Mouse (Mus musculus): ENCODE measurements around the gene Ccl24. TPM values are rescaled to one million over a fixed set of nuclear protein-coding genes. Genes with fewer than 3 reads are reported as not detected.

Ccl24 gene
- total RNA-seq, 2 experiments from 2014 or later, result 1.7 to 3.2 TPM

DNA sequence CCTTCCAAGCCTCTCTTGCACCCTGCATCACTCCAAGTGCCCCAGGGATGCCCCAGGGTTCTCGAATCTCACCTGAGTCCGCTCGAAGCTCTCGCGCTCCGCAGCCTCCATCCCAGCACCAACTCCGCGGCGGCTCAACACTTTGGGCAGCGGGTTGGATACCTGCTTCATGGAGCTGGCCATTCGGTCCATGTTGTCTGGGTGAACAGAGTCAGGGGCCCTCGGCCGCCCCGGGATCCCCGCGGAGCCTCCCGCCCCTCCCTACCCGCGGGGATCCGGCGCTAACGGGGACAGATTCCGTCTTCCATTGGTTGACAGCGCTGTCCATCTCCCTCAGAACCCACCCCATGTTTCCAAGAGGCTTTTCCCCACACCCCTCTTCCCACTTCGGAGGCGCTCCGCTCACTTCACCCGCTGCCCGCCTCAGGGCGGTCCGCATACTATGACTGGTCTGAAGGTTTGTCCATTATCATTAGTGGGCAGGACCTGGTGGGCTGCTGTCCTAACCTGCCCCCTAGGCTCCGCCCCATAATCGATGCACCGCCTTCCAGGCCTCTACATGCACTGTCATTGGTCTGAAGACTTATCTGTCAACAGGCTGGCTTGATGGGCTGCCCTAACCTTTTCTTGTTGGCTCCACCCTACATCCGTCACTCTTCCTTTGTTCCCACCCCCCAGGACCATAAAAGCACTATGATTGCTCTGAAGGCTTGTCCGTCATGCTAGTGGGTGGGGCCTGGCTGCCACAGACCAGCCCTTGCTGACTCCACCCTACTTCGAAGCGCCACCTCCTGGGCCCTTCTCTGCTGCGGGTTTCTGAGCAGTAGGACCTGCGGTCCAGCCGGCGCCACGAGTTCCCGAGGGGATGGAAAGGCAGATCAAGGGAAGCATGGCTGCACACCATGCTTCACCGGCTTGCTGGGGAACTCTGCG is 27.7 kb downstream of the Ccl24 start, which contains the start of gene Hip1:
TSS of gene Hip1 (minus strand) at position 256 of the 933 bp plus-strand sequence.
- DNase-seq, result peak; percentile 95

DNA sequence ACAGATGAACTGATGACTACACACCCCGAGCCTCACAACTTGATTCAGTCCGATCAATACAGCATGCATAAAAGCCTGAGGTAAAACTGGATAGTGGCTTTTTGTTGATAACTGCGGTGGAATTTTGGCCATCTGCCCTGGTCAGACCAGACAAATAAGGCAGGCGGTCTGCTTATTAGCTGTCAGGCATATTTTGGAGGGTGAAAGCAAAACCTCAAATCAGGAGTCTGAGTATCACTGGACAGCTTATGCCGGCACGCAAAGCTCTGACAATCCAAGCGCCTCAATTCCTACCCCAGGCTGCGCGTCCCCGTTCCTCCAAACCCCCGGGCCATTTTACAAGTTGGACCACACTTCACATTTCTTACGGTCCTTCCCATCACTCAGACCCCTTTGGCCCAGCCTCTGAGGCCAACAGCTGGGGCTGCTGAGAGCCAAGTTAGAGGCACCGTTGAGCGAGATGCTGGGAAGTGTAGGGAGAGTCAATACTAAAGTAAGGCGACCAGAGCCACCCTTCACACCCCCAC is 28.8 kb downstream of the Ccl24 start:
- peak; percentile 41 for DNase-seq

DNA sequence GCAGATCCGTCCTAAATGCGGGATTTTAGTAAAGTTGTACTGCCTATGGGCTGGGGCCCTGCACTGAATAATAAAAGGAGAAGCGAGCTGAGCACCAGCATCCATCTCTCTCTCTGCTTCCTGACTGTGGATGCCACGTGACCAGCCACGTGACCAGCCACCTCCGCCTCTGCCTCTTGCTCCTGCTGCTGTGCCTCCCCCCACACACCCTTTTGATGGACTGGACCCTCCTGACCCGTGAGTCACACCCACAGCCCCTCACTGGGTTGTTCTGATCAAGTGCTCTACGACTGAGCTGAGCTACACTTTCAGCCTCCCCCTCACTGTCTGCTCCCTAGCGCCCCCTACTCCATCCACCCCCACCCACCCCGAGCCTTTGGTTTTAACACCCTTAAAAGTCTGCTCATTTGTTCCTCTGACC is 35.0 kb downstream of the Ccl24 start:
- DNase-seq, result no peak

DNA sequence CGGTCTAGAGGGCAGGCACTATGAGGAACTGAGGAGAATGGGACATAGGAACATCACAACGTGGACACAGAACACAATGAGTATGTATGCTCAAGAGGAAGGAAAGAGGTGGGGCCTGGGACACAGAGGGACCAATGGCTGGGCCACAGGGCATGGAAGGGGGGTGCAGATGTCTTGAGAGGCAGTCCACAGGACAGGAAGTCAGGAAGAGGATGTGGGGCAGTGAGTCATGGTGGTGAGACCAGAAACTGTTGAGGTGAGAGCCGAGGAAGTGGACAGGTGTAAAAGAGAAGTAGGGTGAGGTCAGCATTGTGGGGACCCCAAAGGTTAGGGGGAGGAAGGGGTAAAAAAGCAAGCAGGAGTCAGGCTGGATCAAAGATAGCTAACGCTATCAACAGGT is 35.5 kb downstream of the Ccl24 start:
- DNase-seq, result no peak

DNA sequence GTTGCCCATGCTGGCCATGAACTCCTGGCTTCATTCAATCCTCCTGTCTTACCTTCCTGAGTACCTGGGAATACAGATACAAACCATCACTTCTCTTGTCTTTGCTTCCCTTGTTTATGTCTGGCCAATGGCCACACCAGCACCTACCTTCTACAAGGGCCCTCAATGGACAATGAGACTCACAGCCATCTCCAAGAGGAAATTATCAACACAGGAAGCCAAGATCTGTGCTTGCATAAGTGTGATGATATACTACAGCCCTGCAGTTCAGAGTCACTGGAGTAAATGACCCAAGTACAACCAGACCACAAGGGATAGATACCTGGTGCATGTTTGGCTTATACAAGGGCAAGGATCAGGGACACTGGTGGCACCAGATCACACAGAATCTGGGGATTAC is 37.0 kb downstream of the Ccl24 start:
- DNase-seq, result no peak

DNA sequence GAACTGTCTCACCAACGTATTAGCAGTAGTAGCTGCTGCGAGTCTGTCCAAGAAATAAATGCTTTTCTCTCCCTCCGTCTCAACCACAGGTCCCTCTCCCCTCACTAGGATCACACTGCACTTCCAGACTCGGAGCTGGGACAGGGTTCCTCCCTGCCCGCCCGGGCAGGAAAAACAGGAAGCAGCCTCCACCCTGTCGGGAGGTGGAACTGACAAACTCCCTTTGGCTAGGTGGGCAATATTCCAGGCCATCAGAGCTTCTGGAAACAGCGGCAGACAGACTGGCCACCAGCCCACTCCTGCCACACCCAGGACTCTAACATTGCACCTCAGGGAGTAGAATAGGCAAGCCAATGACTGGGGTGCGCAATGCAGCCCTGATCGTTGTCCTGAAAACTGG is 39.4 kb downstream of the Ccl24 start:
- DNase-seq, result peak; percentile 41

DNA sequence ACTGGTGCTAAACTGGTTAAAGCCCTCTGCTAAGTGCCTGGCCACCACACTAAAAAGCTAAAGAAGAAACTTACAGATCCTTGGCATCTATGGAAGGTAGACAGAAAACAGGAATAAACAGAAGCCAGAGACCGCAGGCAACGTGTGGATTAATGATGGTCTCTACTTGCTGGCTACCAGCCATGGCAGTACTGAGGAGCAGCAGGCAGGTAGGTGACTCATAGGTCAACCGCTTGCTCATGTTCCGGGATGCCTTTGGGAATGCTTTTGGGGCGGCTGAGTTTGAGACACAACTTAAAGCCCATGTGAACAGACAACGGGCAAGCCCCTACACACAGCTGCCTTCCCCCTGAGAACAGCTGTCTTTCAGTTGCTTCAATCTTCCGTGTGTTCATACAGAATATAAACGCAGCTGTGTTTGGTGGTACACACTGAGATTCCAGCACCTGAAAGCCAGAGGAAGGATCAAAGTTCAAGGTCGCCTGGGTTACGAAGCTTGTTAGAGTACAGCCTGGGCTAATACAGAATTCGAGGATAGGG is 41.5 kb downstream of the Ccl24 start:
- no peak for DNase-seq

DNA sequence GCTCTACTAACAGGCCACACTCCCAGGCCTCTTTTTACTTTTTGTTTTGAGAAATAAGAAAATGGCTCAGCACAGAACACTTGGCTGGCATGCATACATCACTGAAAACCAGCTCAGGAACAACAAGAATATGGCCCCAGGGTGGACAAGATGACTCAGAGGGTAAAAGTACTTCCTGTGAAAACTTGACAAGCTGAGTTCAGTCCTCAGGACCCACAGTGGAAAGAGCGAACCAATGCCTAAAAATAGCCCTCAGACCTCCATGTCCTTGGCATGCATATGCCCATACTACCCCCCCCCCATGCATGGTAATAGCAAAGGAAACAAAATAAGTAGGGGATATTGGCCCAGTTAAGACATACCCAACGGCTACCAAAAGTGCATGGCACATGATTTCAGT is 42.9 kb downstream of the Ccl24 start:
- DNase-seq, result no peak

DNA sequence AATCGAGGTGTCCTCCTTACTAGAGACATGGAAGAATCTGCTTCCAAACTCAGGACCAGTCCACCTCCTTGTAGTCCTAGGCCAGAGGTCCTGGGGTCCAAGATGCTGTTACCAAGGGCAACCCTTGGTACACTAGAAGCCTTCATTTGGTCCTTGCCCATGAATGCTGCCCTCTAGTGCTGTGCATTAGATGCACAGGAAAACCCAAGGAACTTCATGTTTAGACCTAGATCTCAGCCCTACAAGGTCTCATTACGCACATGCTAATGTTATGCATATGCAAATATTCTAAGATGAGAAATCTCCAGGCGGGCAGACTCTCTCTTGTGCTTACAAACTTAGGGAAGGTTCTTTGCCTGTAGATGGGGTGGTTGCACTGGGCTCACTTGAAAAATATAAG is 43.5 kb downstream of the Ccl24 start:
- no peak for DNase-seq

DNA sequence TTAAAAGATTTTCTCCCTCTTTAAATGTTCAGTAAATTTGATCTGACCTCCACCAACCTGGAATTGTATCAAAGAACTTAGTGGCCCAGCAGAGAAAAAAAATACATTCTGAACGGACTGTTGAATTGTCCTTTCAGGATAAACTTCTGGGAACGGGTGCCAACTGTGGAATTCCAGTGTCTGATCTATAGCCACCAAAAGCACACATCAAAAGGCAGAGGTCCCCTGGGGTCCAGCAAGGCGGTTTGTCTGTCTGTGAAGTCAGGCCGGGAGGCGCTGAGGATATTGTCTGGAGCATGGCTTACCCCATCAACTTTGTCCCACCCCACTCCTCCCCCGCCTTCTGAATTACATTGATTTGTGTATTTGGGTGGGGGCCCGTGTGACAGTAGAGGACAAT is 44.9 kb downstream of the Ccl24 start:
- DNase-seq, result no peak

DNA sequence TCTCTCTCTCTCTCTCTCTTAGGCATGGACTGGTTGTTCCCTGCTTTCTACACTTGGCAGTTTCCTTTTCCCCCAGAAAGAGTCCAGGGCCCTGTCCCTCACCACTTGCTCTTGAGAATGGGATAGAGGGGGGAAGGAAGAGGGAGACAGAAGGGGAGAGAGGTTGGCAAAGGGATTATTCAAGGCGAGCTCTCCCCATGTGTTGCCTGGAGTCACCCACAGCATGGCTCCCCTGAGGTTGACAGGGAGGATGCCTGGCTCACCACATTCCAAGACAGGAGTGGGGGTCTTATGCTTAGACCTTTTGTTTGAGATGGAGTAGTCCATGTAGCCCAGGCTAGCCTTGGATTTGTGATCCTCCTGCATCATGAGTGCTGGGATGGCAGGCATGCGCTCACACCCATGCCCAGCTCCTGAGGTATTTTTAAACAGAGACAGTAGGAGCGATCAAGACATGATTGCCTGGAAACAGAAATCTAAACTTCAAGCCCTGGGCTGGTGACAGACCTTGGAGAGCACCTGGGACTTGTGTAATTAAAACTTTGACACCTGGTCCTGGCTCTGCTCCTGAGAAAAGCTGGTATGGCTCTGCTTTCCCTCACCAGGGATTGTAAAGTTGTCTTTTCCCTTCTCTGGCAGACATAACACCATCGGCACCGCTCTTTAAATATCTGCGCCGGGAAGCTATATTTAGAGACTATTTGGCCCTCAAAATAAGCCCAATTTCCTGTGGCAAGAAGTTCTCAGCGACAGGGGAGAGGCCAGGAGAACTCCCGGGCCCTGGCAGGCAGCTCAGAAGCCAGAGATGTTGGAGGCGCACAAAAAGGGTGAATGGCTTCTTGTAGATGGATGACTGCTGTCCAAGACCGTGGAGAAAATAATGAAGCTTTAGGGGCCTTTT is 47.9 kb downstream of the Ccl24 start:
- peak; percentile 14 for DNase-seq

DNA sequence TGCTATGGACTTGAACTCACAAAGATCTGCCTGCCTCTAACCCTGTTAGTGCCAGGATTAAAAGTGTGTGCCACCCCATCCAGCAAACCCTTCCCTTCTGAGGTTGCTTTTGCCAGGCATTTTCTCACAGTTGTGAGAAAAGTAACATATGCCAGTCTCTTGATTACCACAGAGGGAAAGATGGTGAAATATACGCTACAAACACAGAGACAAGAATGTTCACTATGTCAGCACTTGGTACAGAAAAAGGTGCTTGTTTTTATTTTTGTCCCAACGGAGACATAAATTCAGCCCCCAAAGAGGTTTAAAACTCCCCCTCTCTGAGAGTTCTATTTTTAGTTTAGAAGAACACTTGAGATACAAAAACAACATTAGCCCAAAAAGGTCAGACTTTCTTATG is 48.8 kb downstream of the Ccl24 start:
- DNase-seq, result no peak

DNA sequence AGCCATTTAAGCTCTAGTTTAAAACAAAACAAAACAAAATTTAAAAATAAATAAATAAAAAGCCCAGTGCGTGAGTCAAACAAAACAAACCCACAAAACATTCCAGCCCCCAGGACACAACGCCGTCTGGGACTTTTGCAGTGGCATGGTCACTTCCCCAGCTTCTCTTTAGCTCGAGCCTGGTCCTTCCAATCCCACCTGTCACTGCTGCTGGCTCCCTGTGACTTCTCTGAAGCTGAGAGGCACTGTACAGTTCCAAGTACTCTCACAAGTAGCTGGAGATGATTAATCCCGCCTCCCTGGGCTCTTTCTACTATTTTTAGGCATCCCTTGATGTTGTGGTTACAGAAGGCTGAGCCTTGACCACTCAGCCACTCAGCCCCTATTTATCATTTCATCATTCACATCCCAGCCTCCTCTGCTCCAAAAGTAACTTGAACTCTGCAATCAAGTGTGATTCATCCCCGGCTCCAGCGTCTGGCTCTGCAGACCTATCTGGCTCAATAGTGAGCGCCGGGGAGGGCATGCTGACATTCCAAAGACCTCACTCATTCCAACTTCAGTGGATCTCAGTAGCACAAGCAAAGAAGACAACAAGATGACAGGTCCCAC is 50.6 kb downstream of the Ccl24 start:
- peak; percentile 40 for DNase-seq

Other genes with a start within 250 kb of the Ccl24 start
- gene Fkbp6, start 223.0 kb downstream of the Ccl24 start, total RNA-seq (2021), result not detected
- not detected for gene Trim50, start 219.8 kb downstream of the Ccl24 start, total RNA-seq (2021)
- gene Nsun5, start 203.1 kb downstream of the Ccl24 start, total RNA-seq (2021), result 10 to 100 TPM in 1 of 2 experiments, 1 to 10 TPM in 1; 9.6 to 12.1 TPM
- 10 to 100 TPM; 11.5 to 14.9 TPM for gene Pom121, start 178.5 kb downstream of the Ccl24 start, total RNA-seq (2021)
- 10 to 100 TPM; 82.8 to 92.7 TPM for gene Hip1, start 27.9 kb downstream of the Ccl24 start, total RNA-seq (2021)
- gene Ccl26, start 9.5 kb downstream of the Ccl24 start, total RNA-seq (2021), result not detected
- 10 to 100 TPM; 10.1 to 11.3 TPM for gene Rhbdd2, start 59.6 kb upstream of the Ccl24 start, total RNA-seq (2021)
- 10 to 100 TPM; 23.2 to 26.6 TPM for gene Por, start 97.0 kb upstream of the Ccl24 start, total RNA-seq (2021)
- 1 to 10 TPM; 6.1 to 7.5 TPM for gene Tmem120a, start 171.4 kb upstream of the Ccl24 start, total RNA-seq (2021)
- gene Styxl1, start 205.3 kb upstream of the Ccl24 start, total RNA-seq (2021), result not detected
- 100 to 1,000 TPM; 812 to 961 TPM for gene Mdh2, start 205.4 kb upstream of the Ccl24 start, total RNA-seq (2021)
- under 1 TPM; 0.09 to 0.11 TPM for gene Srrm3, start 233.8 kb upstream of the Ccl24 start, total RNA-seq (2021)

Data from gastrocnemius, postnatal 10 days (tissue).